Mouse (Mus musculus) heart, embryonic 12.5 days (tissue): ENCODE measurements at regions not wholly inside any gene's neighbourhood (a gene's known extent, or its start where the extent isn't known, plus 50 kb on each side); places are given as distances from the start of the nearest gene placed in this dataset.

Experiments
- ATAC-seq: fragments of 200-750 bp; cut with Nextera tagmentation; 2 replicates; pipeline ENCODE4 v1.8.0; 2017; ENCODE audit warnings: moderate TSS enrichment, moderate library complexity; ENCODE audit not compliant: insufficient number of reproducible peaks, low FRiP score
- H3K27ac ChIP-seq: fragments of 300-500 bp; sonication (generic); 2 replicates; pipeline ENCODE4 v1.5.1; 2016; ENCODE audit warnings: mild to moderate bottlenecking, moderate library complexity; ENCODE audit not compliant: poor library complexity, severe bottlenecking
- H3K27me3 ChIP-seq: fragments of 300-500 bp; sonication (generic); replicated peaks from 2 replicates; pipeline ENCODE4 v1.6.1; 2016; ENCODE audit warnings: mild to moderate bottlenecking, moderate library complexity
- H3K36me3 ChIP-seq: fragments of 300-500 bp; sonication (generic); 2 replicates; pipeline ENCODE4 v1.6.1; 2016; ENCODE audit warnings: mild to moderate bottlenecking, moderate library complexity
- H3K4me1 ChIP-seq: fragments of 300-500 bp; sonication (generic); replicated peaks from 2 replicates; pipeline ENCODE4 v1.6.1; 2016; ENCODE audit warnings: mild to moderate bottlenecking
- H3K4me2 ChIP-seq: fragments of 300-500 bp; sonication (generic); 2 replicates; pipeline ENCODE4 v1.6.1; 2016; ENCODE audit warnings: mild to moderate bottlenecking, moderate library complexity
- H3K4me3 ChIP-seq: fragments of 300-500 bp; sonication (generic); 2 replicates; pipeline ENCODE4 v1.5.1; 2016; ENCODE audit warnings: mild to moderate bottlenecking
- H3K9ac ChIP-seq: fragments of 300-500 bp; sonication (generic); 2 replicates; pipeline ENCODE4 v1.6.1; 2016; ENCODE audit warnings: mild to moderate bottlenecking, moderate library complexity
- H3K9me3 ChIP-seq: fragments of 300-500 bp; sonication (generic); replicated peaks from 2 replicates; pipeline ENCODE4 v1.6.1; 2016; ENCODE audit warnings: mild to moderate bottlenecking, moderate library complexity
- WGBS: fragments of 180-500 bp; shearing (Covaris S2); methylation state at CpG from one replicate; pipeline ENCODE4 v1.1.7; 2016; 5-methylcytosine and 5-hydroxymethylcytosine counted together

GRCm38 (mm10) chr4:55203731-55204710, 145.8 kb upstream of the Rad23b start:
- Histone ChIP-seq H3K4me1 (peaks cover 24% of the 10 kb centered on the region), H3K36me3 (no peaks in the 10 kb centered on the region), H3K4me2 (peak overlapping the region; percentile 11), H3K4me3 (no peak overlapping the region), H3K27me3 (no peaks in the 10 kb centered on the region), H3K27ac (no peak overlapping the region), H3K9me3 (no peaks in the 10 kb centered on the region), H3K9ac (no peak overlapping the region)
- WGBS: 48% methylated on average over 20 of the region's 20 CpGs
- ATAC-seq: no peak

GRCm38 (mm10) chr4:55206226-55206625, 143.6 kb upstream of the Rad23b start:
- H3K4me1 ChIP-seq: peaks cover 26% of the 10 kb centered on the region
- H3K27me3 ChIP-seq: no peaks in the 10 kb centered on the region
- H3K4me2 ChIP-seq: no peak overlapping the region
- ATAC-seq: no peak
- no peak overlapping the region for H3K9ac ChIP-seq
- no peak overlapping the region for H3K4me3 ChIP-seq
- no peaks in the 10 kb centered on the region for H3K36me3 ChIP-seq
- H3K9me3 ChIP-seq: no peaks in the 10 kb centered on the region
- 74% methylated on average over 3 of the region's 3 CpGs for WGBS
- no peak overlapping the region for H3K27ac ChIP-seq

- no peaks in the 10 kb centered on the region for H3K27me3 ChIP-seq
- peak overlapping the region; percentile 9; the same call in 1 of the 2 replicates for H3K9ac ChIP-seq
- H3K36me3 ChIP-seq: no peaks in the 10 kb centered on the region
- H3K4me1 ChIP-seq: peaks cover 26% of the 10 kb centered on the region
- H3K9me3 ChIP-seq: no peaks in the 10 kb centered on the region
- peak overlapping the region; percentile 48 for H3K4me2 ChIP-seq
- 0 out of 2 replicates have a peak overlapping the region, but pooled peaks have one; percentile 3 for H3K4me3 ChIP-seq
- 24% methylated on average over 13 of the region's 13 CpGs for WGBS
- no peak overlapping the region for H3K27ac ChIP-seq
- ATAC-seq: no peak
Observed at GRCm38 (mm10) chr4:55207749-55208385, 142.0 kb upstream of the Rad23b start.

DNA sequence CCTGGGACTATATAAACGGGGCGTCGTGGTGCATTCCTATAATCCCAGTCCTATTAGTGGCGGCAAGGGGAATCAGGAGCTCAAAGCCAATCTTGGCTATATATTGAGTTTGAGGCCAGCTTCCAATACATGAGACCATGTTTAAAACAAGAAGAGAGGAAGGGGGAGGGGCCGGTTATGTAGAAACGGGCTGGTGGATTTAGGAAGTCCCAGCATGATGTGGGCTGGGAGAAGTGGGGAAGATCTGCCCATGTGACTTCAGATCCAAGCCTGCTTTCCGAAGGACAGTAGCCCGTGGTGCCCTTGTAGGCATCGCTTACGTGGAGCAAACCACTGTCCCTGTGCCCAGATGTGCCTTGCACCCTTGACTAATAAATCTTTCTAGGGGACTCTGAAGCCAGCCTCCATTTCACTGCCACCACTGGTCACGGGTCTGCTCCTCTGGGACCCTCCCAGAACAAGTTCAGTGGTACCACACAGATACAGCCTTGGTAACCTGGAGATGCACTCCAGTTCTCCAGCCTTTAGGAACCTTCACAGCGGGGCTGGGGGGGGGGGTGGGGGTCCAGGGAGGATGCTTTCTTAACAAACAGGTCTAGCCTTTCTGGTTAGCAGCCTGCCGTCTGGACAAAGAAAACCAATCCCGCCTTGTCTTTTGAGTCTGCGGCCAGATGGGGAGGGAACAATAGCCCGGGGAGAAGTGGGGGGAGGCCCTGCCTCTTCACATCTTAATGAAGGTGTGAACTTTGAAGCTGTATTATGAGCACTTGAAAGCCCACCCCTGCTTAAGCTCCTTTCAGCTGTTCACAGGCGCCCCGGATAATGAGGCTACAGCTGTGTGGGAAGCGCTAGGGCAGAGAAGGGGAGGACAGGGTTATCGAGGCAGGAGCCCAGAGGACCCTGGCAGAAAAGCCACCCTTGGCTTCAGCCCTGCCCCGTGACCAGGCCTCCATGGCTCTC, 141.2 kb upstream of the Rad23b start:
- no peaks in the 10 kb centered on the region for H3K9me3 ChIP-seq
- no peaks in the 10 kb centered on the region for H3K27me3 ChIP-seq
- no peaks in the 10 kb centered on the region for H3K36me3 ChIP-seq
- peaks cover 20% of the 10 kb centered on the region for H3K4me1 ChIP-seq
- peak overlapping the region; percentile 48 for H3K4me2 ChIP-seq
- H3K4me3 ChIP-seq: 0 out of 2 replicates have a peak overlapping the region, but pooled peaks have one; percentile 3
- no peak overlapping the region for H3K27ac ChIP-seq
- 15% methylated on average over 21 of the region's 21 CpGs for WGBS
- H3K9ac ChIP-seq: peak overlapping the region; percentile 9; the same call in 1 of the 2 replicates
- ATAC-seq: no peak

GRCm38 (mm10) chr4:55215425-55216174, 134.2 kb upstream of the Rad23b start:
- no peaks in the 10 kb centered on the region for H3K9me3 ChIP-seq
- H3K27ac ChIP-seq: no peak overlapping the region
- H3K4me2 ChIP-seq: no peak overlapping the region
- no peaks in the 10 kb centered on the region for H3K36me3 ChIP-seq
- H3K4me3 ChIP-seq: no peak overlapping the region
- H3K4me1 ChIP-seq: no peaks in the 10 kb centered on the region
- no peak overlapping the region for H3K9ac ChIP-seq
- H3K27me3 ChIP-seq: no peaks in the 10 kb centered on the region
- 51% methylated on average over 9 of the region's 9 CpGs for WGBS
- ATAC-seq: no peak

DNA sequence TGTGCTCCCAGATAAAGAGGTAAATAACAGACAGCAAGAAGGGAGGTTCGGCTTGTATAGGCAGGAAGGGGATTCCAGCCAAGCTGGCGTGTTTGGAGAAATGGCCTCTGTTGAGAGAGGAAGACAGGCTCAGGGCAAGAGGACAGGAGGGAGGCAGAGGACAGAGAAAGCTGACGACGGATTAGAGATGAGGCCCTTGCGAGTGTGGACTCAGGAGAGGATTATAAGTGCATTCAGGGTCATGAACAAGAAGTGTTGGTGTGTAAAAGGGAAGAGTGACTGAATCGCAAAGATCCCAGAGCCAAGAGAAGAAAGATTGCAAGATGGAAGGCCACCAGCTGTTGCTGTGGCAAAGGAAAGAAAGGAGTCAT, 133.7 kb upstream of the Rad23b start:
- no peak overlapping the region for H3K9ac ChIP-seq
- 46% methylated on average over 6 of the region's 6 CpGs for WGBS
- H3K9me3 ChIP-seq: no peaks in the 10 kb centered on the region
- H3K36me3 ChIP-seq: no peaks in the 10 kb centered on the region
- no peaks in the 10 kb centered on the region for H3K27me3 ChIP-seq
- no peak overlapping the region for H3K4me3 ChIP-seq
- no peak overlapping the region for H3K4me2 ChIP-seq
- H3K4me1 ChIP-seq: no peaks in the 10 kb centered on the region
- no peak for ATAC-seq
- no peak overlapping the region for H3K27ac ChIP-seq

DNA sequence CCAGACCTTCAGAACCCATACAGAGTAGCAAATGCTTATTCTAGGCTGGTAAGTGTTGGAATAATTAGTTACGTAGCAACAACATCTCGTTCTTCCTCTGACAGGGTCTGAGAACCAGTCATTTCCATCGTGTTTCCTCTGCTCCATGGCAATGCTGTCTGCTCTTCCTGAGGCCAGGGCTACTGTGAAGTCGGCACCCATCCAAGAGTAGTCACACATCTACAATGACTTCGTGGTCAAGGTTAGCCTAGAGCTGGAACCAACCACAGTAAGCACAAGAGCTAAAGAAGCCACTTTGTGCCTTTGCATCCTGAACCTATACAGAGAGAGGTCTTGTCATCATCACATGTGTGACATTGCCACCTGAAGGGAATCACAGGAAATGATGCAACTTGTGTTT, 124.1 kb upstream of the Rad23b start:
- H3K27ac ChIP-seq: no peak overlapping the region
- H3K36me3 ChIP-seq: no peaks in the 10 kb centered on the region
- ATAC-seq: no peak
- no peaks in the 10 kb centered on the region for H3K9me3 ChIP-seq
- no peaks in the 10 kb centered on the region for H3K4me1 ChIP-seq
- no peaks in the 10 kb centered on the region for H3K27me3 ChIP-seq
- H3K4me3 ChIP-seq: no peak overlapping the region
- no peak overlapping the region for H3K4me2 ChIP-seq
- 79% methylated on average over 5 of the region's 5 CpGs for WGBS
- H3K9ac ChIP-seq: no peak overlapping the region

DNA sequence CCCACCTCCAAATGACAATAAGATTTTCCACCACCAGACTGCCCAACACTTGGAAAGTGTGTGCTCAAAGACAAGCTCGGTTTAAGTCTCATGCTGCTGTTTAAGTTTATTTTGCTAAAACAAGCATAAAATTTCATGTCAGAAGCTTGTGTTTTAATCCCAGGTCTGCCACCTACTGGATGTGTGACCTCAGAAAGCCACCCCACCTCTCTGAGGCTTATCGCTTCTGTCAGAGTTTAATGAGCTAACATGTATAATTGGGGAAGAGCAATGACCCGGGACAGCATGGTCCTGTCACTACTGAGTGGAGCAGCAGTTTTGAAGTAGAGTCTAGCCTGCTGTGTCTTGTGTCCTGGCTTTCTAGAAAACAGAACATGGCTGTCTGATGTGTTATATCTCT, 122.4 kb upstream of the Rad23b start:
- Histone ChIP-seq H3K9me3 (no peaks in the 10 kb centered on the region), H3K4me3 (no peak overlapping the region), H3K4me1 (no peaks in the 10 kb centered on the region), H3K9ac (no peak overlapping the region), H3K4me2 (no peak overlapping the region), H3K36me3 (no peaks in the 10 kb centered on the region), H3K27ac (no peak overlapping the region), H3K27me3 (no peaks in the 10 kb centered on the region)
- no peak for ATAC-seq
- WGBS: 38% methylated on average over 3 of the region's 3 CpGs

DNA sequence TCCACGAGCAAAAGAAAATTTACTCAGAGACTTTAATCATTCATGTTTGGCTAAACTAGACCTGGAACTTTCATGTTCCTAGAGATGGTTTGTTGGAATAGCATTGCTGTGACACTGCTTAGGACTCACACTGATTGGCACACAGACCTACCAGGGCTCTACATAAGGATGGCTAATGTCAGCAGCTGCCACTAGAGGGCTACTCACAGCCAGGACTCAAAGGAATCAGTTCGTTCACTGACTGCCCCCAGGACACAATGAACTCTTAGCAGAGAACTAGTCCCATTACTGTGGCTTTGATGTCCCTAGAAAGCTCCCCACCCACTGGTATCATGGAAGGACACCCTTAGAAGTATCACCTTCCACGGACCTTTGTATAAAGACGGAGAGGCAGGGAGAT, 118.3 kb upstream of the Rad23b start:
- WGBS: 25% methylated on average over 4 of the region's 4 CpGs
- no peak for ATAC-seq
- H3K4me1 ChIP-seq: no peaks in the 10 kb centered on the region
- H3K4me2 ChIP-seq: no peak overlapping the region
- H3K9me3 ChIP-seq: no peaks in the 10 kb centered on the region
- no peaks in the 10 kb centered on the region for H3K36me3 ChIP-seq
- no peak overlapping the region for H3K9ac ChIP-seq
- H3K4me3 ChIP-seq: no peak overlapping the region
- H3K27me3 ChIP-seq: no peaks in the 10 kb centered on the region
- no peak overlapping the region for H3K27ac ChIP-seq

DNA sequence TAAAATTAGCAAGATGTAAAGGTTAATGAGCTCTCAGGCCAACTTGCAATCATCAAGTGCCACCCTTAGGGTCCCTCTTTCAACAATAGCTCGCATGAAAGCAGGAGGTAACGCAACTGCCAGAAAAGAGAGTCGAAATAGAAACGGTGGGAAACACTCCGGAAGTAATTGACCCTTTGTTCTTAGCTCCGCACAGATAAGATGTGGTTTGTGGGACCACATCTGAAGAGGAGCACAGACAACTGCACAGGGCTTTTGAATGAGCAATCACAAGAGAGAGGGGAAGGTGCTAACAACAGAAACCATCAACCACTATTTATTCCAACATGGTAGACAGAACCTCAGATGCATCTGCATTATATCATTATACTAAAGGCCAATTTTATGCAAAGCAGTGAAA, 112.0 kb upstream of the Rad23b start:
- Histone ChIP-seq H3K27ac (no peak overlapping the region), H3K9ac (no peak overlapping the region), H3K36me3 (no peaks in the 10 kb centered on the region), H3K27me3 (0 out of 2 replicates have a peak, but pooled peaks cover 2% of the 10 kb centered on the region), H3K4me1 (no peaks in the 10 kb centered on the region), H3K4me3 (no peak overlapping the region), H3K4me2 (no peak overlapping the region), H3K9me3 (no peaks in the 10 kb centered on the region)
- 53% methylated on average over 6 of the region's 6 CpGs for WGBS
- ATAC-seq: no peak
